Comparison of ENCODE assay signal across 24 mouse cellular contexts in genomic region chr14:74956234-74956633, GRCm38 (mm10).
"Had no signal": no experiment of that assay in that cellular context is flagged by ENCODE, and none has a peak within 500 bp of the region (broad histone marks: within the 10 kb centered on the region; RNA-seq: fewer than 3 reads in every experiment).

No protein-coding gene starts in this region.

- H3K4me3 ChIP-seq: gastrocnemius, adult 2 months; heart, embryonic 10.5 days; heart, embryonic 12.5 days; hindbrain, embryonic 10.5 days; hindbrain, embryonic 12.5 days; kidney, embryonic 15.5 days; limb, embryonic 13.5 days; limb, embryonic 15.5 days had no signal

- ATAC-seq: hindbrain, embryonic 16.5 days; inflammation-experienced regulatory T-cells, adult 6 months had no signal

- DNase-seq: gastrocnemius, adult 2 months; gastrocnemius, postnatal 10 days; gastrocnemius, postnatal 25 days; heart, postnatal 10 days; heart, postnatal 4 days; kidney, adult 11 months; kidney, adult 2 months; kidney, adult 9 months; kidney, postnatal 14 days; kidney, postnatal 36 days; layer of hippocampus, adult 9-11 months; layer of hippocampus, postnatal 36 days; left cerebral cortex, postnatal 4 days had no signal

- H3K4me2 ChIP-seq: heart, embryonic 12.5 days; hindbrain, embryonic 12.5 days; hindbrain, embryonic 14.5 days; kidney, embryonic 15.5 days; limb, embryonic 13.5 days; limb, embryonic 15.5 days had no signal

- H3K36me3 ChIP-seq: heart, embryonic 10.5 days; heart, embryonic 12.5 days; hindbrain, embryonic 10.5 days; hindbrain, embryonic 12.5 days; kidney, embryonic 15.5 days; limb, embryonic 13.5 days; limb, embryonic 15.5 days had no signal

- H3K27me3 ChIP-seq: hindbrain, embryonic 12.5 days; kidney, embryonic 15.5 days; limb, embryonic 13.5 days; limb, embryonic 15.5 days had no signal

- H3K9ac ChIP-seq: heart, embryonic 12.5 days; hindbrain, embryonic 12.5 days; hindbrain, embryonic 14.5 days; kidney, embryonic 15.5 days; limb, embryonic 13.5 days; limb, embryonic 15.5 days had no signal

- H3K27ac ChIP-seq: gastrocnemius, adult 2 months; heart, embryonic 10.5 days; hindbrain, embryonic 10.5 days; hindbrain, embryonic 12.5 days; hindbrain, embryonic 14.5 days; kidney, embryonic 15.5 days; kidney, postnatal 0 days; limb, embryonic 13.5 days; limb, embryonic 15.5 days had no signal

- H3K9me3 ChIP-seq: heart, embryonic 10.5 days; heart, embryonic 12.5 days; hindbrain, embryonic 10.5 days; hindbrain, embryonic 12.5 days; kidney, embryonic 15.5 days; limb, embryonic 13.5 days; limb, embryonic 15.5 days had no signal

- H3K4me1 ChIP-seq: hindbrain, embryonic 10.5 days; hindbrain, embryonic 12.5 days; kidney, embryonic 15.5 days; limb, embryonic 13.5 days; limb, embryonic 15.5 days had no signal
